Mouse (Mus musculus) macrophage (primary cell): ENCODE measurements around the gene Fam92b. TPM values are rescaled to one million over a fixed set of nuclear protein-coding genes. Genes with fewer than 3 reads are reported as not detected.

Experiments used
- H3K27ac ChIP-seq: fragments of 350-480 bp; formaldehyde crosslinking; 2 replicates; pipeline ENCODE4 v1.9.0; 2021
- H3K36me3 ChIP-seq: fragments of 350-480 bp; formaldehyde crosslinking; 2 replicates; pipeline ENCODE4 v1.9.0; 2021; ENCODE audit errors: inconsistent target
- H3K4me3 ChIP-seq: fragments of 350-480 bp; formaldehyde crosslinking; 2 replicates; pipeline ENCODE4 v1.9.0; 2021; ENCODE audit errors: inconsistent target
- H3K79me2 ChIP-seq: fragments of 350-480 bp; formaldehyde crosslinking; 2 replicates; pipeline ENCODE4 v1.9.0; 2021; ENCODE audit errors: inconsistent target
- WGBS: methylation state at CpG from one replicate; pipeline ENCODE4 v1.1.7; 2026; ENCODE audit warnings: inconsistent platforms; ENCODE audit not compliant: missing documents; 5-methylcytosine and 5-hydroxymethylcytosine counted together
- polyA plus RNA-seq: library from polyadenylated mRNA; stranded (reverse); fragments of 250-400 nt; gene quantifications from 3 replicates; pipeline ENCODE4 v1.2.4, GENCODE M21; 2018; ENCODE audit warnings: inconsistent platforms

Fam92b gene
- polyA plus RNA-seq, 1 experiment from 2014 or later, result not detected

GRCm38 (mm10) chr8:120150028-120150427, 27.2 kb downstream of the Fam92b start:
- peaks cover 31% of the 10 kb centered on the region for H3K36me3 ChIP-seq
- H3K79me2 ChIP-seq, result no peaks in the 10 kb centered on the region
- WGBS, result 68% methylated on average over 12 of the region's 12 CpGs
- H3K4me3 ChIP-seq, result no peak overlapping the region
- H3K27ac ChIP-seq, result no peak overlapping the region

GRCm38 (mm10) chr8:120146051-120146450, 31.2 kb downstream of the Fam92b start:
- Histone ChIP-seq H3K79me2 (peaks cover 25% of the 10 kb centered on the region; the same call in 1 of the 2 replicates), H3K36me3 (peaks cover 19% of the 10 kb centered on the region), H3K4me3 (no peak overlapping the region), H3K27ac (no peak overlapping the region)
- WGBS, result 100% methylated on average over 1 of the region's 1 CpGs

- no peak overlapping the region for H3K27ac ChIP-seq
- H3K4me3 ChIP-seq, result no peak overlapping the region
- H3K36me3 ChIP-seq, result peaks cover 19% of the 10 kb centered on the region
- 77% methylated on average over 12 of the region's 12 CpGs for WGBS
- H3K79me2 ChIP-seq, result peaks cover 31% of the 10 kb centered on the region; the same call in 1 of the 2 replicates
Measured at GRCm38 (mm10) chr8:120144652-120145301, 32.5 kb downstream of the Fam92b start.

- Histone ChIP-seq H3K4me3 (no peak overlapping the region), H3K27ac (no peak overlapping the region), H3K79me2 (peaks cover 38% of the 10 kb centered on the region; the same call in 1 of the 2 replicates), H3K36me3 (peaks cover 19% of the 10 kb centered on the region)
- WGBS, result 94% methylated on average over 15 of the region's 15 CpGs
Measured at GRCm38 (mm10) chr8:120143911-120144651, 33.2 kb downstream of the Fam92b start.

- 91% methylated on average over 3 of the region's 3 CpGs for WGBS
- no peak overlapping the region for H3K4me3 ChIP-seq
- peaks cover 65% of the 10 kb centered on the region; the same call in 1 of the 2 replicates for H3K79me2 ChIP-seq
- H3K36me3 ChIP-seq, result peaks cover 9% of the 10 kb centered on the region; the same call in 1 of the 2 replicates
- H3K27ac ChIP-seq, result no peak overlapping the region
Measured at GRCm38 (mm10) chr8:120140769-120141168, 36.5 kb downstream of the Fam92b start.

- H3K36me3 ChIP-seq, result no peaks in the 10 kb centered on the region
- peaks cover 76% of the 10 kb centered on the region; the same call in 1 of the 2 replicates for H3K79me2 ChIP-seq
- no peak overlapping the region for H3K4me3 ChIP-seq
- WGBS, result 97% methylated on average over 2 of the region's 2 CpGs
- H3K27ac ChIP-seq, result no peak overlapping the region
Measured at GRCm38 (mm10) chr8:120138958-120139357, 38.3 kb downstream of the Fam92b start.

- Histone ChIP-seq H3K36me3 (no peaks in the 10 kb centered on the region), H3K79me2 (peaks cover 82% of the 10 kb centered on the region; the same call in 1 of the 2 replicates), H3K4me3 (no peak overlapping the region), H3K27ac (no peak overlapping the region)
- 99% methylated on average over 7 of the region's 7 CpGs for WGBS
Measured at GRCm38 (mm10) chr8:120136618-120137017, 40.6 kb downstream of the Fam92b start.

GRCm38 (mm10) chr8:120135687-120136086, 41.6 kb downstream of the Fam92b start:
- 97% methylated on average over 7 of the region's 7 CpGs for WGBS
- H3K27ac ChIP-seq, result peak overlapping the region; percentile 12; the same call in 1 of the 2 replicates
- no peak overlapping the region for H3K4me3 ChIP-seq
- H3K79me2 ChIP-seq, result peaks cover 76% of the 10 kb centered on the region; the same call in 1 of the 2 replicates
- no peaks in the 10 kb centered on the region for H3K36me3 ChIP-seq

GRCm38 (mm10) chr8:120133169-120133568, 44.1 kb downstream of the Fam92b start:
- peaks cover 82% of the 10 kb centered on the region for H3K79me2 ChIP-seq
- 87% methylated on average over 6 of the region's 7 CpGs for WGBS
- no peaks in the 10 kb centered on the region for H3K36me3 ChIP-seq
- no peak overlapping the region for H3K4me3 ChIP-seq
- no peak overlapping the region for H3K27ac ChIP-seq

GRCm38 (mm10) chr8:120131158-120131557, 46.1 kb downstream of the Fam92b start:
- Histone ChIP-seq H3K79me2 (peaks cover 85% of the 10 kb centered on the region), H3K4me3 (no peak overlapping the region), H3K36me3 (no peaks in the 10 kb centered on the region), H3K27ac (no peak overlapping the region; the same call in 1 of the 2 replicates)
- under 1% methylated on average over 8 of the region's 8 CpGs for WGBS

GRCm38 (mm10) chr8:120129547-120129946, 47.7 kb downstream of the Fam92b start:
- H3K79me2 ChIP-seq, result peaks cover 89% of the 10 kb centered on the region
- H3K36me3 ChIP-seq, result no peaks in the 10 kb centered on the region
- H3K4me3 ChIP-seq, result no peak overlapping the region
- H3K27ac ChIP-seq, result no peak overlapping the region
- WGBS, result 95% methylated on average over 4 of the region's 4 CpGs

- H3K4me3 ChIP-seq, result no peak overlapping the region
- H3K79me2 ChIP-seq, result peaks cover 78% of the 10 kb centered on the region
- H3K36me3 ChIP-seq, result no peaks in the 10 kb centered on the region
- WGBS, result 45% methylated on average over 14 of the region's 14 CpGs
- H3K27ac ChIP-seq, result 0 out of 2 replicates have a peak overlapping the region, but pooled peaks have one; percentile 7
Measured at GRCm38 (mm10) chr8:120126357-120127161, 50.7 kb downstream of the Fam92b start.

GRCm38 (mm10) chr8:120124836-120125389, 52.4 kb downstream of the Fam92b start:
- Histone ChIP-seq H3K36me3 (no peaks in the 10 kb centered on the region), H3K4me3 (no peak overlapping the region), H3K79me2 (peaks cover 84% of the 10 kb centered on the region), H3K27ac (no peak overlapping the region)
- WGBS, result 91% methylated on average over 7 of the region's 7 CpGs

- Histone ChIP-seq H3K4me3 (no peak overlapping the region), H3K36me3 (no peaks in the 10 kb centered on the region), H3K79me2 (peaks cover 84% of the 10 kb centered on the region), H3K27ac (no peak overlapping the region)
- 53% methylated on average over 6 of the region's 6 CpGs for WGBS
Measured at GRCm38 (mm10) chr8:120124261-120124660, 53.0 kb downstream of the Fam92b start.
